Comparison of ENCODE assay signal across 8 mouse cellular contexts in the genomic region with DNA sequence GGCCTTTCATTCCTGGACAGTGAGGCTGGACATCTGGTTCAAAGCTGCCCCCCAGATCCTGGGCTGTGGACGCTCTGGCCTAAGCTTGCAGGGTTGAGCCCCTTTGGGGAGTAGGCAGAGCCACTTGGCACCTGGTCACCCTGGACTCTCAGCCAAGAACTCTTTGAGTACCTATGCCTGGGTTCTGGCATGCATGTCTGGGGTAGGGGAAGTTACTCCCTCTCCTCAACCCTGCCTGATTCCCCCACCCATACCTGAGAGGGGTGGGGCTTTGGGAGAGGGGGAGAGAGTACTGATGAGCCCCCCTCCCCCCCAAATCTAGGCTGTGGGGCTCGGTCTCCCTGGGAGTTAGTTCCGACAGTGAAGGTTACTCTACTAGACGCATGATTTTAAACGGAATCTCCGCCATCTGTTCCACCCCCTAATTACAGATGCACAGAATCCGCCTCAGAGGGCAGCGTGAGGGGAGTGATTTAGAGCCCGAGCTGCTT. TPM values are rescaled to one million over a fixed set of nuclear protein-coding genes. Genes with fewer than 3 reads are reported as not detected.
DNase-seq lines count a peak whose midpoint lies in the region; ATAC-seq lines count a peak whose summit lies in the region.

No protein-coding gene starts in this region.

- peak overlapping the region; percentile 47 for H3K4me2 ChIP-seq in kidney, embryonic 15.5 days
- peak overlapping the region; percentile 49 for H3K4me2 ChIP-seq in neural tube, embryonic 13.5 days

- WGBS in forebrain, embryonic 10.5 days, result 5% methylated on average over 9 of the region's 9 CpGs
- 12% methylated on average over 9 of the region's 9 CpGs for WGBS in kidney, embryonic 15.5 days
- WGBS in neural tube, embryonic 13.5 days, result 6% methylated on average over 9 of the region's 9 CpGs

- H3K9me3 ChIP-seq in forebrain, embryonic 10.5 days, result no peaks in the 10 kb centered on the region
- H3K9me3 ChIP-seq in kidney, embryonic 15.5 days (replicated peaks), result no peaks in the 10 kb centered on the region
- H3K9me3 ChIP-seq in neural tube, embryonic 13.5 days, result no peaks in the 10 kb centered on the region

- DNase-seq in layer of hippocampus, adult 11-12 months (ENCODE audit: low spot score), result peak; percentile 37
- no peak for DNase-seq in layer of hippocampus, postnatal 14 days (ENCODE audit: low spot score in 2 of 2)
- no peak for DNase-seq in forebrain, embryonic 10.5 days (ENCODE audit: extremely low spot score, low spot score)
- DNase-seq in adrenal gland, adult 18-20 months (ENCODE audit: low spot score in 2 of 2), result no peak
- DNase-seq in gastrocnemius, postnatal 4 days (ENCODE audit: low spot score in 2 of 2), result no peak

- H3K4me3 ChIP-seq in forebrain, embryonic 10.5 days, result peak overlapping the region; percentile 45
- peak overlapping the region; percentile 5; the same call in 1 of the 2 replicates for H3K4me3 ChIP-seq in kidney, embryonic 15.5 days (replicated peaks)
- peak overlapping the region; percentile 13; the same call in 1 of the 2 replicates for H3K4me3 ChIP-seq in neural tube, embryonic 13.5 days

- H3K36me3 ChIP-seq in forebrain, embryonic 10.5 days (replicated peaks), result peaks cover 8% of the 10 kb centered on the region
- peaks cover 12% of the 10 kb centered on the region; the same call in 1 of the 2 replicates for H3K36me3 ChIP-seq in kidney, embryonic 15.5 days
- 0 out of 2 replicates have a peak, but pooled peaks cover 2% of the 10 kb centered on the region for H3K36me3 ChIP-seq in neural tube, embryonic 13.5 days

- 0 out of 2 replicates have a peak, but pooled peaks have one; percentile 1 for ATAC-seq in kidney, embryonic 15.5 days (replicated peaks; ENCODE audit: low FRiP score)
- no peak; the same call in 1 of the 2 replicates for ATAC-seq in neural tube, embryonic 13.5 days (ENCODE audit: low read depth)
- ATAC-seq in erythroblast, adult 5-6 weeks (replicated peaks; ENCODE audit: low FRiP score, poor library complexity, severe bottlenecking), result no peak

- H3K4me1 ChIP-seq in forebrain, embryonic 10.5 days, result peaks cover 97% of the 10 kb centered on the region
- peaks cover 100% of the 10 kb centered on the region for H3K4me1 ChIP-seq in kidney, embryonic 15.5 days
- peaks cover 95% of the 10 kb centered on the region for H3K4me1 ChIP-seq in neural tube, embryonic 13.5 days (replicated peaks)

- peak overlapping the region; percentile 82 for H3K27ac ChIP-seq in forebrain, embryonic 10.5 days
- H3K27ac ChIP-seq in kidney, embryonic 15.5 days, result peak overlapping the region; percentile 85
- H3K27ac ChIP-seq in neural tube, embryonic 13.5 days (replicated peaks), result peak overlapping the region; percentile 79

- H3K9ac ChIP-seq in kidney, embryonic 15.5 days, result peak overlapping the region; percentile 10; the same call in 1 of the 2 replicates
- H3K9ac ChIP-seq in neural tube, embryonic 13.5 days, result peak overlapping the region; percentile 64

- no peaks in the 10 kb centered on the region for H3K27me3 ChIP-seq in forebrain, embryonic 10.5 days (ENCODE audit: poor library complexity, severe bottlenecking)
- no peaks in the 10 kb centered on the region for H3K27me3 ChIP-seq in kidney, embryonic 15.5 days
- H3K27me3 ChIP-seq in neural tube, embryonic 13.5 days, result no peaks in the 10 kb centered on the region

RNA-seq across cellular contexts. Expression of gene Ahdc1, which starts 10.2 kb away (rescaled TPM):
- 10 to 100 TPM; 88.6 to 96.3 TPM for total RNA-seq in layer of hippocampus, postnatal 14 days (2021)
- 5.8 and 7.4 TPM in 2 replicates for polyA plus RNA-seq in forebrain, embryonic 10.5 days (2016; fragmentation: Nextera tagmentation; extraction: Ambion mirVana)
- 7.4 and 10.1 TPM in 2 replicates for polyA plus RNA-seq in kidney, embryonic 15.5 days (2015; fragmentation: Nextera tagmentation; extraction: Ambion mirVana)
- polyA plus RNA-seq in neural tube, embryonic 13.5 days (2015; fragmentation: Nextera tagmentation; extraction: Ambion mirVana), result 9.4 and 9.9 TPM in 2 replicates
- total RNA-seq in erythroblast, adult 5-6 weeks (2015; ENCODE audit: low replicate concordance), result 1.2 and 10.2 TPM in 2 replicates
- total RNA-seq in erythroblast, adult 5-6 weeks (2017; ENCODE audit: low replicate concordance), result 0.17 and 4.2 TPM in 2 replicates
- total RNA-seq in adrenal gland, adult 18-20 months (2021), result 10 to 100 TPM; 72.1 to 86.9 TPM
- 100 to 1,000 TPM; 107 to 112 TPM for total RNA-seq in gastrocnemius, postnatal 4 days (2021)

RNA-seq across cellular contexts. Expression of gene Fgr, which starts 47.3 kb away (rescaled TPM):
- total RNA-seq in layer of hippocampus, postnatal 14 days (2021), result not detected
- polyA plus RNA-seq in forebrain, embryonic 10.5 days (2016; fragmentation: Nextera tagmentation; extraction: Ambion mirVana), result 0.06 and 0.11 TPM in 2 replicates
- 0.63 and 0.81 TPM in 2 replicates for polyA plus RNA-seq in kidney, embryonic 15.5 days (2015; fragmentation: Nextera tagmentation; extraction: Ambion mirVana)
- polyA plus RNA-seq in neural tube, embryonic 13.5 days (2015; fragmentation: Nextera tagmentation; extraction: Ambion mirVana), result not detected in 2 replicates
- total RNA-seq in erythroblast, adult 5-6 weeks (2015; ENCODE audit: low replicate concordance), result 12.1 and 21.5 TPM in 2 replicates
- total RNA-seq in erythroblast, adult 5-6 weeks (2017; ENCODE audit: low replicate concordance), result 13.4 and 18.7 TPM in 2 replicates
- under 1 TPM; 0.43 to 0.58 TPM for total RNA-seq in adrenal gland, adult 18-20 months (2021)
- total RNA-seq in gastrocnemius, postnatal 4 days (2021), result under 1 TPM; 0.47 to 0.78 TPM

Comparison
In these comparisons a context has a peak if more than half of its experiments do, and no peak if none do; other contexts are left out.
1. RNA of gene Ahdc1, which starts 10.2 kb away (total RNA-seq): 107 to 112 TPM in gastrocnemius, postnatal 4 days, 88.6 to 96.3 TPM in layer of hippocampus, postnatal 14 days and 72.1 to 86.9 TPM in adrenal gland, adult 18-20 months; 0.17 to 10.2 TPM in erythroblast, adult 5-6 weeks; every median in the first group is over 4 times any median in the second.
2. RNA of gene Fgr, which starts 47.3 kb away (total RNA-seq): 12.1 to 21.5 TPM in erythroblast, adult 5-6 weeks; 0.47 to 0.78 TPM in gastrocnemius, postnatal 4 days, 0.43 to 0.58 TPM in adrenal gland, adult 18-20 months and not detected in layer of hippocampus, postnatal 14 days; every median in the first group is over 4 times any median in the second.
3. Peak in every context shown above with its lines, with median percentiles within 50 percentile points of each other: H3K27ac ChIP-seq and H3K4me3 ChIP-seq.